Mouse (Mus musculus): ENCODE results near the gene Stx1a. TPM values are rescaled to one million over a fixed set of nuclear protein-coding genes. Genes with fewer than 3 reads are reported as not detected.

The Stx1a gene
- polyA plus RNA-seq, 2 experiments, result 11.4 to 39.2 TPM

- DNase-seq (ENCODE audit: low spot score), result no peak
- TF ChIP-seq POLR2A (IDR thresholded peaks at IDR 0.05; ENCODE audit: borderline replicate concordance, extremely low read depth, insufficient read depth, insufficient read length), result no peak
- Histone ChIP-seq H3K27ac (replicated peaks; ENCODE audit: low read depth, low read length) (no peak overlapping the region), H3K9me3 (ENCODE audit: control insufficient read depth, low read length) (no peaks in the 10 kb centered on the region), H3K9ac (ENCODE audit: low read depth, low read length, severe bottlenecking) (no peak overlapping the region), H3K27me3 (ENCODE audit: control insufficient read depth, insufficient read depth, low read length) (no peaks in the 10 kb centered on the region), H3K36me3 (ENCODE audit: control insufficient read depth, insufficient read depth, low read length) (no peaks in the 10 kb centered on the region), H3K4me3 (replicated peaks; ENCODE audit: low read length) (no peak overlapping the region), H3K4me2 (replicated peaks; ENCODE audit: low read depth, low read length, severe bottlenecking) (no peak overlapping the region), H3K4me1 (ENCODE audit: control insufficient read depth, insufficient read depth, low read length) (no peaks in the 10 kb centered on the region)
- ATAC-seq (ENCODE audit: low FRiP score, low read depth), result no peak
- whole genome bisulfite sequencing, result 81% methylated on average over 14 of the region's 14 CpGs
Measured at GRCm38 (mm10) chr5:134976577-134977250, 46.6 kb upstream of the Stx1a start.

GRCm38 (mm10) chr5:134977837-134978236 lies 45.4 kb upstream of the Stx1a start:
- DNase-seq (ENCODE audit: low spot score) (no peak), ATAC-seq (ENCODE audit: low FRiP score, low read depth) (no peak)
- no peak overlapping the region for H3K27ac ChIP-seq (replicated peaks; ENCODE audit: low read depth, low read length)
- H3K36me3 ChIP-seq (ENCODE audit: control insufficient read depth, insufficient read depth, low read length), result no peaks in the 10 kb centered on the region
- H3K4me2 ChIP-seq (replicated peaks; ENCODE audit: low read depth, low read length, severe bottlenecking), result no peak overlapping the region
- H3K9me3 ChIP-seq (ENCODE audit: control insufficient read depth, low read length), result no peaks in the 10 kb centered on the region
- no peak for TF ChIP-seq POLR2A (IDR thresholded peaks at IDR 0.05; ENCODE audit: borderline replicate concordance, extremely low read depth, insufficient read depth, insufficient read length)
- no peak overlapping the region for H3K9ac ChIP-seq (ENCODE audit: low read depth, low read length, severe bottlenecking)
- H3K4me1 ChIP-seq (ENCODE audit: control insufficient read depth, insufficient read depth, low read length), result no peaks in the 10 kb centered on the region
- no peaks in the 10 kb centered on the region for H3K27me3 ChIP-seq (ENCODE audit: control insufficient read depth, insufficient read depth, low read length)
- 81% methylated on average over 4 of the region's 4 CpGs for WGBS
- H3K4me3 ChIP-seq (replicated peaks; ENCODE audit: low read length), result no peak overlapping the region

- ATAC-seq (ENCODE audit: low FRiP score, low read depth), result no peak
- Histone ChIP-seq H3K4me2 (replicated peaks; ENCODE audit: low read depth, low read length, severe bottlenecking) (no peak overlapping the region), H3K27me3 (ENCODE audit: control insufficient read depth, insufficient read depth, low read length) (peaks cover 17% of the 10 kb centered on the region), H3K9me3 (ENCODE audit: control insufficient read depth, low read length) (no peaks in the 10 kb centered on the region), H3K36me3 (ENCODE audit: control insufficient read depth, insufficient read depth, low read length) (no peaks in the 10 kb centered on the region), H3K27ac (replicated peaks; ENCODE audit: low read depth, low read length) (no peak overlapping the region), H3K4me1 (ENCODE audit: control insufficient read depth, insufficient read depth, low read length) (peaks cover 9% of the 10 kb centered on the region), H3K4me3 (replicated peaks; ENCODE audit: low read length) (no peak overlapping the region), H3K9ac (ENCODE audit: low read depth, low read length, severe bottlenecking) (no peak overlapping the region)
- 68% methylated on average over 10 of the region's 10 CpGs for WGBS
- no peak for TF ChIP-seq POLR2A (IDR thresholded peaks at IDR 0.05; ENCODE audit: borderline replicate concordance, extremely low read depth, insufficient read depth, insufficient read length)
- DNase-seq (ENCODE audit: low spot score), result no peak
Measured at GRCm38 (mm10) chr5:134981149-134981548, 42.1 kb upstream of the Stx1a start.

GRCm38 (mm10) chr5:134983111-134983510 lies 40.2 kb upstream of the Stx1a start:
- Histone ChIP-seq H3K4me2 (replicated peaks; ENCODE audit: low read depth, low read length, severe bottlenecking) (no peak overlapping the region), H3K4me3 (replicated peaks; ENCODE audit: low read length) (no peak overlapping the region), H3K9me3 (ENCODE audit: control insufficient read depth, low read length) (no peaks in the 10 kb centered on the region), H3K27me3 (ENCODE audit: control insufficient read depth, insufficient read depth, low read length) (peaks cover 37% of the 10 kb centered on the region), H3K36me3 (ENCODE audit: control insufficient read depth, insufficient read depth, low read length) (no peaks in the 10 kb centered on the region), H3K9ac (ENCODE audit: low read depth, low read length, severe bottlenecking) (no peak overlapping the region), H3K4me1 (ENCODE audit: control insufficient read depth, insufficient read depth, low read length) (peaks cover 14% of the 10 kb centered on the region), H3K27ac (replicated peaks; ENCODE audit: low read depth, low read length) (no peak overlapping the region)
- ATAC-seq (ENCODE audit: low FRiP score, low read depth) (no peak), DNase-seq (ENCODE audit: low spot score) (no peak)
- no peak for TF ChIP-seq POLR2A (IDR thresholded peaks at IDR 0.05; ENCODE audit: borderline replicate concordance, extremely low read depth, insufficient read depth, insufficient read length)
- WGBS, result 100% methylated on average over 1 of the region's 1 CpGs

GRCm38 (mm10) chr5:134983771-134984170 lies 39.5 kb upstream of the Stx1a start:
- H3K4me2 ChIP-seq (replicated peaks; ENCODE audit: low read depth, low read length, severe bottlenecking), result no peak overlapping the region
- no peaks in the 10 kb centered on the region for H3K36me3 ChIP-seq (ENCODE audit: control insufficient read depth, insufficient read depth, low read length)
- H3K4me1 ChIP-seq (ENCODE audit: control insufficient read depth, insufficient read depth, low read length), result peaks cover 14% of the 10 kb centered on the region
- no peak for TF ChIP-seq POLR2A (IDR thresholded peaks at IDR 0.05; ENCODE audit: borderline replicate concordance, extremely low read depth, insufficient read depth, insufficient read length)
- WGBS, result 16% methylated on average over 3 of the region's 3 CpGs
- no peak overlapping the region for H3K27ac ChIP-seq (replicated peaks; ENCODE audit: low read depth, low read length)
- no peak for DNase-seq (ENCODE audit: low spot score)
- no peak overlapping the region for H3K9ac ChIP-seq (ENCODE audit: low read depth, low read length, severe bottlenecking)
- H3K4me3 ChIP-seq (replicated peaks; ENCODE audit: low read length), result no peak overlapping the region
- ATAC-seq (ENCODE audit: low FRiP score, low read depth), result no peak
- no peaks in the 10 kb centered on the region for H3K9me3 ChIP-seq (ENCODE audit: control insufficient read depth, low read length)
- H3K27me3 ChIP-seq (ENCODE audit: control insufficient read depth, insufficient read depth, low read length), result peaks cover 37% of the 10 kb centered on the region

All from limb, embryonic 14.5 days (tissue).